Comparison of ENCODE assay signal across 22 mouse cellular contexts in the genomic region with DNA sequence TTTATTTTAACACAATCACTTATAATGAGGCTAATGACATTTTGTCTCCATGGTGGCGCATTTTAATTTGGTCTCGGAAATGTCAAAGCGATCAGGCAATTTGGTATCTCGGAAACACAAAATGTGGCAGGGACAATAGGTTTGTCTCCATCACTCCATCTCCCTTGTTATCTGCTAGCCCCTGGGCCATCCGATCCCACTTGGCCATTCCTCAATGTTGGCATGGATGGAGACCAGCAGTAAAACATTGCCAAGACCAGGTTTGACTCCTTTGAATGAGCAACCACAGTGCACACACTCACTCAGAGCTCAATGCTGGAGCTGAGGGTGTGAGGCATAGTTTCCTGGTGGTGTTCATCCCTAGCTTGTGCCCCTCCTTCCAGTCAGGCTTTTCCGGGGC. TPM values are rescaled to one million over a fixed set of nuclear protein-coding genes. Genes with fewer than 3 reads are reported as not detected.
A peak's percentile ranks its signal among the peaks of the same experiment; 100 is the strongest.
DNase-seq lines count a peak whose midpoint lies in the region; TF ChIP-seq lines count a peak whose summit lies in the region.
"Had no signal": no experiment of that assay in that cellular context is flagged by ENCODE, and none has a peak within 500 bp of the region (broad histone marks: within the 10 kb centered on the region; RNA-seq: fewer than 3 reads in every experiment).

No protein-coding gene starts in this region.

- no peak for TF ChIP-seq CTCF in layer of hippocampus, adult 2 months (conservative IDR thresholded peaks at IDR 0.05)

- peak; percentile 36 to 54 for DNase-seq in cerebellum, postnatal 10 days
- no peak for DNase-seq in cerebellum, postnatal 4 days (ENCODE audit: low spot score in 2 of 2)
- peak; percentile 28 to 47 for DNase-seq in cerebellum, postnatal 14 days
- DNase-seq in cerebellum, postnatal 25 days = no peak
- peak; percentile 61 for DNase-seq in heart, adult 11 months
- no peak for DNase-seq in heart, embryonic 10.5 days (ENCODE audit: low spot score)
- DNase-seq in layer of hippocampus, adult 2 months (ENCODE audit: low spot score in 2 of 2) = no peak
- DNase-seq in layer of hippocampus, adult 18-20 months (ENCODE audit: low spot score in 2 of 2) = no peak
- DNase-seq: adrenal gland, adult 2 months; adrenal gland, adult 8-10 months; adrenal gland, postnatal 10 days; adrenal gland, postnatal 14 days; adrenal gland, postnatal 25 days; adrenal gland, postnatal 36 days; B cell, adult 2 months; cerebellum, adult 11 months; cerebellum, adult 11-12 months had no signal

- peaks cover 5% of the 10 kb centered on the region; the same call in 1 of the 2 replicates for H3K4me1 ChIP-seq in heart, embryonic 10.5 days

- 87% methylated on average over 6 of the region's 6 CpGs for WGBS in heart, embryonic 10.5 days

- H3K27me3 ChIP-seq in heart, embryonic 10.5 days (ENCODE audit: insufficient read depth, poor library complexity, severe bottlenecking) = no peaks in the 10 kb centered on the region
- H3K27me3 ChIP-seq: CH12.LX, Patski had no signal

- H3K36me3 ChIP-seq in heart, embryonic 10.5 days = no peaks in the 10 kb centered on the region
- H3K36me3 ChIP-seq: G1E had no signal

- H3K9me3 ChIP-seq in heart, embryonic 10.5 days = no peaks in the 10 kb centered on the region
- H3K9me3 ChIP-seq: G1E had no signal

- no peak overlapping the region for H3K27ac ChIP-seq in heart, embryonic 10.5 days
- H3K27ac ChIP-seq in layer of hippocampus, adult 2 months = peak overlapping the region; percentile 43; the same call in 1 of the 2 replicates

- H3K4me3 ChIP-seq in heart, embryonic 10.5 days = no peak overlapping the region
- H3K4me3 ChIP-seq in layer of hippocampus, adult 2 months = no peak overlapping the region

RNA-seq across cellular contexts. Expression of gene Opcml, which starts 32.1 kb away (rescaled TPM):
- 1.7 and 4.3 TPM in 2 replicates for polyA plus RNA-seq in heart, embryonic 10.5 days (2016; fragmentation: Nextera tagmentation; extraction: Ambion mirVana)
- 100 to 1,000 TPM; 252 to 259 TPM for total RNA-seq in layer of hippocampus, adult 2 months (2021)
- total RNA-seq in layer of hippocampus, adult 18-20 months (2021) = 100 to 1,000 TPM; 227 to 234 TPM
- total RNA-seq: MEL had no signal
- polyA plus RNA-seq: CD4-positive, CD25-positive, alpha-beta regulatory T cell, adult 4 months; G1E; Patski had no signal

Comparison
In these comparisons a context has a peak if more than half of its experiments do, and no peak if none do; other contexts are left out.
1. DNase-seq: peak in cerebellum, postnatal 10 days (2 of 2), cerebellum, postnatal 14 days (2 of 2) and heart, adult 11 months (single experiment); none in cerebellum, postnatal 4 days (0 of 2), cerebellum, postnatal 25 days (0 of 2), heart, embryonic 10.5 days (single experiment), layer of hippocampus, adult 2 months (0 of 2) and layer of hippocampus, adult 18-20 months (0 of 2).